Mouse (Mus musculus): ENCODE data around the gene Lca5.

GRCm38 (mm10) chr9:83485966-83486365, 45.0 kb upstream of the Lca5 start:
- TF ChIP-seq CTCF (conservative IDR thresholded peaks at IDR 0.05; ENCODE audit: low read length) (no peak), POU5F1 (IDR thresholded peaks at IDR 0.05; ENCODE audit: borderline replicate concordance, low read length) (no peak), NANOG (IDR thresholded peaks at IDR 0.05; ENCODE audit: borderline replicate concordance, low read length) (no peak)

Data from E14TG2a.4 (cell line).